Mouse (Mus musculus) spleen, adult 2 months (tissue): ENCODE results near the gene Dcpp1. TPM values are rescaled to one million over a fixed set of nuclear protein-coding genes. Genes with fewer than 3 reads are reported as not detected.
A peak's percentile ranks its signal among the peaks of the same experiment; 100 is the strongest.

Experiments
- DNase-seq, 2 experiments: peaks; one replicate each; pipeline versions ENCODE4 v3.0.0 to v3.0.0-alpha.2; 2012 to 2021; ENCODE audit warnings: low spot score in 2 of 2, low read depth in 1 of 2
- H3K27ac ChIP-seq: fragments of 200-500 bp; 2 replicates; pipeline ENCODE4 v1.5.1; 2012; ENCODE audit warnings: low read length, inconsistent platforms; ENCODE audit not compliant: insufficient read depth
- H3K27me3 ChIP-seq: fragments of 200-500 bp; 2 replicates; pipeline ENCODE4 v1.6.1; 2012; ENCODE audit warnings: mild to moderate bottlenecking, moderate library complexity, low read length, inconsistent platforms; ENCODE audit not compliant: control insufficient read depth, insufficient read depth
- H3K36me3 ChIP-seq: fragments of 200-500 bp; 2 replicates; pipeline ENCODE4 v1.6.1; 2012; ENCODE audit warnings: mild to moderate bottlenecking, low read length, inconsistent platforms; ENCODE audit not compliant: control insufficient read depth, insufficient read depth
- H3K4me1 ChIP-seq: fragments of 200-500 bp; 2 replicates; pipeline ENCODE4 v1.6.1; 2011; ENCODE audit warnings: inconsistent platforms; ENCODE audit not compliant: control insufficient read depth, insufficient read depth, insufficient read length
- H3K4me3 ChIP-seq: fragments of 200-500 bp; 2 replicates; pipeline ENCODE4 v1.5.1; 2011; ENCODE audit warnings: mild to moderate bottlenecking, inconsistent platforms; ENCODE audit not compliant: insufficient read depth, insufficient read length; ENCODE audit errors: extremely low read depth
- CTCF ChIP-seq: fragments of 200-500 bp; IDR thresholded peaks from 2 replicates; pipeline ENCODE4 v1.5.1; 2011; ENCODE audit warnings: mild to moderate bottlenecking, inconsistent platforms; ENCODE audit not compliant: insufficient read depth, insufficient read length, insufficient replicate concordance; ENCODE audit errors: extremely low read depth
- POLR2A ChIP-seq: fragments of 200-500 bp; IDR thresholded peaks from 2 replicates; pipeline ENCODE4 v1.6.1; 2011; ENCODE audit warnings: low read depth, low read length, inconsistent platforms
- WGBS: fragments of 180-500 bp; shearing (Covaris S2); methylation state at CpG from one replicate; pipeline ENCODE4 v1.1.7; 2018; 5-methylcytosine and 5-hydroxymethylcytosine counted together
- polyA plus RNA-seq: library from polyadenylated mRNA; depleted of rRNA; stranded (reverse); fragments of >200 nt; gene quantifications from 2 replicates; pipeline ENCODE4 v1.2.3, GENCODE M21; 2012

Gene Dcpp1
- polyA plus RNA-seq, 1 experiment, result not detected

- Histone ChIP-seq H3K27me3 (no peaks in the 10 kb centered on the region), H3K4me3 (no peak overlapping the region), H3K36me3 (no peaks in the 10 kb centered on the region), H3K27ac (no peak overlapping the region), H3K4me1 (no peaks in the 10 kb centered on the region)
- WGBS, result 83% methylated on average over 2 of the region's 2 CpGs
- DNase-seq, result no peak
- TF ChIP-seq CTCF (no peak), POLR2A (no peak)
These were observed 30.6 kb upstream of the Dcpp1 start for GRCm38 (mm10) chr17:23850028-23850427.

DNA sequence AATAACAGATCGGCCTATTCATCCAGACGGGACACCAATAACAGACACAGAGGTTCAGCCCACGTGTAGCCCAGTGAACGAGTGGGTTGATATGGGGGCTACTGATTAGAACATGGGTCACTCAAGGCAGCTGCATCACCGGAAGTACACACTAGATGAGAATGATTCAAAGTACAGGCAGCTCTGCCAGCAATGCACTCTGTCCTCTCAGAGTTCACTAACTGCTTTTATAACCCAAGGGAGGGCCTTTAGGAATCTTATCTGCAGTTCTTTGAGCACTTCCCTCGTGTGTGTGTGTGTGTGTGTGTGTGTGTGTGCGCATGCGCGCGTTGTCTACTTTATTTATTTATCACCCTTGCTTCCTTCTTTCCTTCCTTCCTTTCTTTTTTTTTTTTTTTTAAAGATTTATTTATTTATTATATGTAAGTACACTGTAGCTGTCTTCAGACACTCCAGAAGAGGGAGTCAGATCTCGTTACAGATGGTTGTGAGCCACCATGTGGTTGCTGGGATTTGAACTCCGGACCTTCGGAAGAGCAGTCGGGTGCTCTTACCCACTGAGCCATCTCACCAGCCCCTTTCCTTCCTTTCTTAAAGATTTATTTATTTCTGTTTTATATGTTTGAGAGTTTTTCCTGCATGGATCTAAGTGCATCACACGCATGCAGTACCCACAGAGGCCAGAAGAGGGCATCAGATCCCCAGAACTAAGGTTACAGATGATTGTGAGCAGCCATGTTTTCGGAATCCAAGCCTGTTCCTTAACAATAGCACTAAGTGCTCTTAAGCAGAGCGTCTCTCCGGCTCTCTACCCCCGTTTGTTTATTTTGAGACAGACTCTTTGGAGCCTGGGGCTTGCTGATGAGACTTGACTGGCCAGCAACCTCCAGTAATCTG is 29.6 kb upstream of the Dcpp1 start:
- H3K4me3 ChIP-seq, result no peak overlapping the region
- DNase-seq, result peak in 1 of 2 experiments; percentile 28
- no peaks in the 10 kb centered on the region for H3K27me3 ChIP-seq
- H3K4me1 ChIP-seq, result no peaks in the 10 kb centered on the region
- no peaks in the 10 kb centered on the region for H3K36me3 ChIP-seq
- TF ChIP-seq POLR2A (no peak), CTCF (peak; percentile 48; the same call in 1 of the 2 replicates)
- no peak overlapping the region for H3K27ac ChIP-seq
- WGBS, result 58% methylated on average over 18 of the region's 19 CpGs

DNA sequence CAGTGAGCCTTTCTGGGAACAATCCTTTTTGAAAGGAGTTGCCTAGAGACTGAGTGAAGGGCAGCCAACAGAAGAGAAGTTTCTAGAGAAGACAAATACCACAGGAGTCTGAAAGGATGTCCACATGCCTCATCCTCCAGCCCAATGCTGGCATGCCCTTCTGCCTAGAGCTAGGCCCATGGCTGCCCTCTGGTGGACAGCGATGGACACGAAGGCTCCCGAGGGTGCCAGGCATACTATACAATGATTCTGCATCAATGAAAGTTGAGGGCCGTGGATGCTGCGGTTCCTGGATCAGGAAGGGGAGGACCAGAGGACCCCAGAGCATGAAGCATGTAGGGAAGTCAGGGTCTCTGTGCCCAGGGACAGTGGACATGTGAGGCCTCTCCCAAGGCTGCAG is 27.4 kb upstream of the Dcpp1 start:
- H3K27ac ChIP-seq, result no peak overlapping the region
- H3K27me3 ChIP-seq, result no peaks in the 10 kb centered on the region
- H3K4me3 ChIP-seq, result no peak overlapping the region
- WGBS, result 41% methylated on average over 5 of the region's 5 CpGs
- H3K4me1 ChIP-seq, result no peaks in the 10 kb centered on the region
- H3K36me3 ChIP-seq, result no peaks in the 10 kb centered on the region
- TF ChIP-seq POLR2A (no peak), CTCF (peak; percentile 48; the same call in 1 of the 2 replicates)
- peak in 1 of 2 experiments; percentile 46 for DNase-seq

DNA sequence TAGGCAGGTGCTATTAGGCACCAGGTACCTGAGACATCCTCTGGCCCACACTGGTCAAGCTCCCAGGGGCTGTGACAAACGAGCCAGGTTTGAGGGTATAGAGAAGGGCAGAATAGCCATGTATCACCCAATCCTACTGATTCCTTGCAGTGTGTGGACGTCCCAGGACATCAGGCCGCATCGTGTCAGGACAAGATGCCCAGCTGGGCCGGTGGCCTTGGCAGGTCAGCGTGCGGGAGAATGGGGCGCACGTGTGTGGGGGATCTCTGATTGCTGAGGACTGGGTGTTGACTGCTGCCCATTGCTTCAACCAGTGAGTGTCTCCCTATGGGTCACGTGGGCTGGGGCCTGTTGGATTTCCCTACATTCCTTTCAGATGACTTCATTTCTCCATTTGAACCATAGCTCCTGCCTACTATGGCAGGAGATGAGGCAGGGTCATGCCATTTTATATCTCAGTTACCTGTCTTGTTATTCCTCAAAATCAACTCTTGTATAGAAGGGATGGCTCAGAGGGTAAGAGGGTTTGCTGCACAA is 26.4 kb upstream of the Dcpp1 start:
- DNase-seq, result no peak
- H3K36me3 ChIP-seq, result no peaks in the 10 kb centered on the region
- TF ChIP-seq CTCF, result no peak
- no peak for TF ChIP-seq POLR2A
- no peaks in the 10 kb centered on the region for H3K4me1 ChIP-seq
- no peaks in the 10 kb centered on the region for H3K27me3 ChIP-seq
- 91% methylated on average over 10 of the region's 10 CpGs for WGBS
- no peak overlapping the region for H3K4me3 ChIP-seq
- H3K27ac ChIP-seq, result no peak overlapping the region

GRCm38 (mm10) chr17:23857193-23857592 is 23.5 kb upstream of the Dcpp1 start:
- 92% methylated on average over 6 of the region's 6 CpGs for WGBS
- no peak for DNase-seq

DNA sequence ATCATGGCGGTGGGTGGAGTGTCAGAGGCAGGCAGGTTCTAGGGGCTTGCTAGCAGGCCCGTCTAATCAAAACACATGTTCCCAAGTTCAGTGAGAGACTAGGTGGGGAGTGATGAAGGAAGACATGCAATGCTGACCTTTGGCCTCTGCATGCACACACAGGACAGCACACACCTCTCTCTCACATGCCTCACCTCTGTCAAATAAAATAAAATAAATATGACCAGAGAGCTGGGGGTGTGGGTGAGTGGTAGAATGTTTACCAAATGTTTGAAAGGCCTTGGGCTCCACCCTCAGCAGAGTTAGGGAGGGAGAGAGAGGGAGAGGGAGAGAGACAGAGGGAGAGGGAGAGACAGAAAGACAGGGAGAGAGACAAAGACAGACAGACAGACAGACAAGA is 22.8 kb upstream of the Dcpp1 start:
- Histone ChIP-seq H3K4me3 (no peak overlapping the region), H3K27ac (no peak overlapping the region), H3K36me3 (no peaks in the 10 kb centered on the region), H3K4me1 (no peaks in the 10 kb centered on the region), H3K27me3 (no peaks in the 10 kb centered on the region)
- no peak for TF ChIP-seq CTCF
- TF ChIP-seq POLR2A, result no peak
- DNase-seq, result no peak
- WGBS, result 93% methylated on average over 2 of the region's 2 CpGs

More at GRCm38 (mm10) chr17:23857193-23857592, 23.5 kb upstream of the Dcpp1 start:
- Histone ChIP-seq H3K4me1 (no peaks in the 10 kb centered on the region), H3K36me3 (no peaks in the 10 kb centered on the region), H3K27me3 (no peaks in the 10 kb centered on the region), H3K4me3 (no peak overlapping the region), H3K27ac (no peak overlapping the region)
- TF ChIP-seq CTCF, result no peak
- no peak for TF ChIP-seq POLR2A

DNA sequence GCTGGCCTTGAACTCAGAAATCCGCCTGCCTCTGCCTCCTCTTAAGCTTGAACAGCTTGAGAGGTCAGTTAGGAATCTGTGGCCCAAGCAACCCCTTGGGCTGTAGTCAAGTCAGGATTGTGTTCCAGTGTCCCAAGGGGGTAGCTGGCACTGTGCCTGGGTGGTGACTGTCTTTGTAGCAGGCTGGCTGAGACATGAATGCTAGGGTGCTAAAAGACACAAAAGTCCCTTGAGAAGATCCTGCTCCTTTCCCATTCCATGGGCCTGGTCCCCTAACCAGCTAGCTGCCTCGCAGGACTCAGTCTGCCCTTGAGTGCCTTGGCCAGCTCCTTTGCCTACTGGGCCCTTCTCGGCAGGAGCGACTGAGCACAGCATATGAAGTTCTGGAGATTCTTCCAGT is 17.8 kb upstream of the Dcpp1 start:
- Histone ChIP-seq H3K4me3 (no peak overlapping the region), H3K36me3 (no peaks in the 10 kb centered on the region), H3K27ac (no peak overlapping the region), H3K4me1 (no peaks in the 10 kb centered on the region), H3K27me3 (no peaks in the 10 kb centered on the region)
- TF ChIP-seq CTCF (no peak), POLR2A (no peak)
- WGBS, result 85% methylated on average over 4 of the region's 4 CpGs
- no peak for DNase-seq
